Mouse (Mus musculus) liver, embryonic 13.5 days (tissue): ENCODE data around the gene Ccdc91. TPM values are rescaled to one million over a fixed set of nuclear protein-coding genes. Genes with fewer than 3 reads are reported as not detected.

Source experiments
- ATAC-seq: fragments of 200-750 bp; cut with Nextera tagmentation; 2 replicates; pipeline ENCODE4 v1.8.0; 2017; ENCODE audit warnings: low read depth, mild to moderate bottlenecking, moderate number of reproducible peaks, moderate library complexity
- DNase-seq: peaks from one replicate; pipeline ENCODE4 v3.0.0; 2022
- H3K27ac ChIP-seq: fragments of 300-500 bp; sonication (generic); 2 replicates; pipeline ENCODE4 v1.5.1; 2015; ENCODE audit warnings: moderate library complexity, mild to moderate bottlenecking, inconsistent platforms
- H3K27me3 ChIP-seq: fragments of 300-500 bp; sonication (generic); 2 replicates; pipeline ENCODE4 v1.6.1; 2015; ENCODE audit warnings: mild to moderate bottlenecking, inconsistent platforms
- H3K36me3 ChIP-seq: fragments of 300-500 bp; sonication (generic); 2 replicates; pipeline ENCODE4 v1.6.1; 2015; ENCODE audit warnings: mild to moderate bottlenecking, inconsistent platforms
- H3K4me1 ChIP-seq: fragments of 300-500 bp; sonication (generic); replicated peaks from 2 replicates; pipeline ENCODE4 v1.6.1; 2015; ENCODE audit warnings: inconsistent platforms
- H3K4me2 ChIP-seq: fragments of 300-500 bp; sonication (generic); 2 replicates; pipeline ENCODE4 v1.6.1; 2015; ENCODE audit warnings: inconsistent platforms, mild to moderate bottlenecking, moderate library complexity
- H3K4me3 ChIP-seq: fragments of 300-500 bp; sonication (generic); replicated peaks from 2 replicates; pipeline ENCODE4 v1.5.1; 2015; ENCODE audit warnings: mild to moderate bottlenecking, inconsistent platforms
- H3K9ac ChIP-seq: fragments of 300-500 bp; sonication (generic); 2 replicates; pipeline ENCODE4 v1.6.1; 2015; ENCODE audit warnings: mild to moderate bottlenecking, inconsistent platforms
- H3K9me3 ChIP-seq: fragments of 300-500 bp; sonication (generic); replicated peaks from 2 replicates; pipeline ENCODE4 v1.6.1; 2016; ENCODE audit warnings: inconsistent platforms
- WGBS: fragments of 180-500 bp; shearing (Covaris S2); methylation state at CpG from one replicate; pipeline ENCODE4 v1.1.7; 2015; ENCODE audit not compliant: insufficient replicate concordance; 5-methylcytosine and 5-hydroxymethylcytosine counted together
- polyA plus RNA-seq: library from polyadenylated mRNA; unstranded; fragments of >200 nt; fragmentation: Nextera tagmentation; extraction: Ambion mirVana; gene quantifications from 2 replicates; pipeline ENCODE4 v1.2.1, GENCODE M21; 2015

Gene Ccdc91
- polyA plus RNA-seq, 1 experiment from 2014 or later: 6.5 TPM

DNA sequence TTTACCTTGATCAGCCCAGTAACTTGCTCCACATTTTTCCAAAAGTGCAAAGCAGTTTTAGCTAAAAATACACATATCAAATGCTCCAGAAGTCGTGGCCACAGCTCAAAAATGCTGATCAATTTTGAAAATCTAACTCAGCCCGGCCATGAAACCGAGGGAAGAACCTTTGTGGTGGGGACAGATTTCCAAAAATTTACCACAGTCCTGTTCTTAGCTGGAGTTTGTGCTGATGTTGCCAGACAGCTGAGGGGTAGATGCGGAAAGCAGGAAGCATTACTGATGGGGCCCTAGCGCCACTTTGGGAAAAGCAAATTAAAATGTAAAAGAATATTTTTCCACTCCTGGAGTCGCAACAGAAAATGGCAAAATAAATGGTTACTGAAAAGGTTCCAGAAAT lies 31.6 kb downstream of the Ccdc91 start:
- H3K36me3 ChIP-seq: no peaks in the 10 kb centered on the region
- H3K4me3 ChIP-seq: no peak overlapping the region
- H3K9ac ChIP-seq: no peak overlapping the region
- H3K4me1 ChIP-seq: no peaks in the 10 kb centered on the region
- ATAC-seq: no peak
- H3K27me3 ChIP-seq: no peaks in the 10 kb centered on the region
- no peaks in the 10 kb centered on the region for H3K9me3 ChIP-seq
- DNase-seq: no peak
- 73% methylated on average over 6 of the region's 6 CpGs for WGBS
- H3K27ac ChIP-seq: no peak overlapping the region
- H3K4me2 ChIP-seq: no peak overlapping the region

GRCm38 (mm10) chr6:147510516-147510915 lies 34.9 kb downstream of the Ccdc91 start:
- ATAC-seq: no peak
- 64% methylated on average over 2 of the region's 2 CpGs for WGBS

GRCm38 (mm10) chr6:147517909-147518308 lies 42.3 kb downstream of the Ccdc91 start:
- Histone ChIP-seq H3K27ac (no peak overlapping the region), H3K9me3 (no peaks in the 10 kb centered on the region), H3K36me3 (no peaks in the 10 kb centered on the region), H3K9ac (no peak overlapping the region), H3K4me3 (no peak overlapping the region), H3K27me3 (no peaks in the 10 kb centered on the region), H3K4me2 (no peak overlapping the region), H3K4me1 (no peaks in the 10 kb centered on the region)
- ATAC-seq: no peak
- 71% methylated on average over 8 of the region's 8 CpGs for WGBS
- DNase-seq: no peak

More at GRCm38 (mm10) chr6:147510516-147510915, 34.9 kb downstream of the Ccdc91 start:
- no peaks in the 10 kb centered on the region for H3K4me1 ChIP-seq
- no peaks in the 10 kb centered on the region for H3K36me3 ChIP-seq
- no peaks in the 10 kb centered on the region for H3K27me3 ChIP-seq
- H3K4me3 ChIP-seq: no peak overlapping the region
- no peak for DNase-seq
- H3K9me3 ChIP-seq: no peaks in the 10 kb centered on the region
- H3K9ac ChIP-seq: no peak overlapping the region
- no peak overlapping the region for H3K4me2 ChIP-seq
- no peak overlapping the region for H3K27ac ChIP-seq

- no peaks in the 10 kb centered on the region for H3K36me3 ChIP-seq
- no peaks in the 10 kb centered on the region for H3K27me3 ChIP-seq
- H3K9ac ChIP-seq: no peak overlapping the region
- no peaks in the 10 kb centered on the region for H3K4me1 ChIP-seq
- H3K4me2 ChIP-seq: no peak overlapping the region
- DNase-seq (no peak), ATAC-seq (no peak)
- no peak overlapping the region for H3K4me3 ChIP-seq
- no peak overlapping the region for H3K27ac ChIP-seq
- H3K9me3 ChIP-seq: no peaks in the 10 kb centered on the region
Measured at GRCm38 (mm10) chr6:147525236-147525635, 49.6 kb downstream of the Ccdc91 start.

GRCm38 (mm10) chr6:147534971-147535370 lies 59.3 kb downstream of the Ccdc91 start:
- ATAC-seq (no peak), DNase-seq (no peak)
- no peaks in the 10 kb centered on the region for H3K36me3 ChIP-seq
- WGBS: 81% methylated on average over 5 of the region's 5 CpGs
- H3K9me3 ChIP-seq: no peaks in the 10 kb centered on the region
- no peaks in the 10 kb centered on the region for H3K27me3 ChIP-seq
- no peak overlapping the region for H3K9ac ChIP-seq
- H3K4me3 ChIP-seq: no peak overlapping the region
- H3K4me1 ChIP-seq: no peaks in the 10 kb centered on the region
- H3K4me2 ChIP-seq: no peak overlapping the region
- no peak overlapping the region for H3K27ac ChIP-seq

GRCm38 (mm10) chr6:147538236-147538635 lies 62.6 kb downstream of the Ccdc91 start:
- no peak for DNase-seq
- Histone ChIP-seq H3K9ac (no peak overlapping the region), H3K9me3 (no peaks in the 10 kb centered on the region), H3K27ac (no peak overlapping the region), H3K27me3 (no peaks in the 10 kb centered on the region), H3K36me3 (no peaks in the 10 kb centered on the region), H3K4me2 (no peak overlapping the region), H3K4me3 (no peak overlapping the region), H3K4me1 (no peaks in the 10 kb centered on the region)
- no peak for ATAC-seq
- WGBS: 64% methylated on average over 5 of the region's 5 CpGs

DNA sequence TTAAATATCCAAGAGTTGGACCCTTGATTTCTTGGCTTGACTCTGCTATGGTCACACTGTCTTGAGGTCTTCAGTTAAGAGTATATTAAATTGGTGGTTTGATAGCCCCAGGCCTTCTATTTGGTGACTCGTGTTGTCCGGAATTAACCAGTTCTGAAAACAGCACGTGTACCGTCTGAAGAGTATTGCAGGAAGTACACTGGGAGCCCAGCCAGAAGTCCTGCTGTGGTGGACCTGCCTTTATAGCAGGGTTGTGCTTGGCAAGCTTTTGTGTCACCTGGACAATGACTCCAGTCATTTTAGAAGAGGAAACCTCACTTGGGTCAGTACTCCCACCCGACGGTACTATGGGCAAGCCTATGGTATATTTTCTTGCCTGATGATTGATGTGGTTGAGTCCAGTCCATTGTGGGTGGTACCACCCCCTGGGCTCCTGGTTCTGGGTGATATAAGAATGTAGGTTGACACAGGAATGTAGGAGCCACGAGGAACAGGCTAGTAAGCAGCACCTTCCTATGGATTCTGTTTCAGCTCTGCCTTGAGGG lies 63.5 kb downstream of the Ccdc91 start:
- no peak overlapping the region for H3K4me2 ChIP-seq
- no peak for ATAC-seq
- H3K9ac ChIP-seq: no peak overlapping the region
- DNase-seq: no peak
- no peaks in the 10 kb centered on the region for H3K36me3 ChIP-seq
- H3K27me3 ChIP-seq: no peaks in the 10 kb centered on the region
- 67% methylated on average over 7 of the region's 7 CpGs for WGBS
- H3K4me1 ChIP-seq: no peaks in the 10 kb centered on the region
- no peak overlapping the region for H3K4me3 ChIP-seq
- H3K9me3 ChIP-seq: no peaks in the 10 kb centered on the region
- H3K27ac ChIP-seq: no peak overlapping the region

GRCm38 (mm10) chr6:147540942-147541341 lies 65.3 kb downstream of the Ccdc91 start:
- H3K27me3 ChIP-seq: no peaks in the 10 kb centered on the region
- H3K4me3 ChIP-seq: no peak overlapping the region
- 70% methylated on average over 6 of the region's 6 CpGs for WGBS
- ATAC-seq (no peak), DNase-seq (no peak)
- H3K9ac ChIP-seq: no peak overlapping the region
- no peak overlapping the region for H3K4me2 ChIP-seq
- H3K27ac ChIP-seq: no peak overlapping the region
- H3K4me1 ChIP-seq: no peaks in the 10 kb centered on the region
- no peaks in the 10 kb centered on the region for H3K36me3 ChIP-seq
- peaks cover 3% of the 10 kb centered on the region; the same call in 1 of the 2 replicates for H3K9me3 ChIP-seq

- no peaks in the 10 kb centered on the region for H3K9me3 ChIP-seq
- no peak for ATAC-seq
- 56% methylated on average over 6 of the region's 6 CpGs for WGBS
Measured at GRCm38 (mm10) chr6:147555591-147555990, 80.0 kb downstream of the Ccdc91 start.

DNA sequence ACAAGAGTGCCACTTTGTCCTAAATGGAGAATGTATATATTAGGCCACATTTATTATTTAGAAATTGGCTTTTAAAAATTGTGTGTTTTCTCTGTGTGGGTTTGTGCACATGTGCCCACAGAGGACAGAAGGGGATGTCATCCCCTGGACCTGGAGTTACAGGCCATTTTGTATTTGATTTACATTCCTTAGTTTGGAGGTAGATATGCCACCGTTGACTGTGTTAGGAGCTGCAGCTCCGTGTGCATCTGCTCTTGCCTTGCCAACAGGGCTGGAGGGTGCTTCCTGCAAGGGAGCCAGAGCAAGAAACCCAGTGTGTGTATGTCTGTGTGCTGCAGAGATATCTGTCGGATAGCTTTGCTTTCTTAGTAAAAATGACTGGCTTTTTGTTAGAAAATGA lies 83.7 kb downstream of the Ccdc91 start:
- H3K9ac ChIP-seq: no peak overlapping the region
- no peak overlapping the region for H3K27ac ChIP-seq
- ATAC-seq (no peak), DNase-seq (no peak)
- no peak overlapping the region for H3K4me3 ChIP-seq
- H3K4me2 ChIP-seq: no peak overlapping the region
- H3K36me3 ChIP-seq: no peaks in the 10 kb centered on the region
- H3K27me3 ChIP-seq: no peaks in the 10 kb centered on the region
- H3K9me3 ChIP-seq: no peaks in the 10 kb centered on the region
- H3K4me1 ChIP-seq: no peaks in the 10 kb centered on the region
- WGBS: 56% methylated on average over 3 of the region's 3 CpGs

More at GRCm38 (mm10) chr6:147555591-147555990, 80.0 kb downstream of the Ccdc91 start:
- no peak overlapping the region for H3K9ac ChIP-seq
- no peak overlapping the region for H3K4me3 ChIP-seq
- H3K36me3 ChIP-seq: no peaks in the 10 kb centered on the region
- H3K4me2 ChIP-seq: no peak overlapping the region
- no peak for DNase-seq
- no peak overlapping the region for H3K27ac ChIP-seq
- no peaks in the 10 kb centered on the region for H3K4me1 ChIP-seq
- no peaks in the 10 kb centered on the region for H3K27me3 ChIP-seq

GRCm38 (mm10) chr6:147560436-147560835 lies 84.8 kb downstream of the Ccdc91 start:
- no peak for ATAC-seq
- Histone ChIP-seq H3K4me3 (no peak overlapping the region), H3K4me1 (no peaks in the 10 kb centered on the region), H3K27ac (no peak overlapping the region), H3K9ac (no peak overlapping the region), H3K27me3 (no peaks in the 10 kb centered on the region), H3K4me2 (no peak overlapping the region), H3K36me3 (no peaks in the 10 kb centered on the region), H3K9me3 (no peaks in the 10 kb centered on the region)
- no peak for DNase-seq

DNA sequence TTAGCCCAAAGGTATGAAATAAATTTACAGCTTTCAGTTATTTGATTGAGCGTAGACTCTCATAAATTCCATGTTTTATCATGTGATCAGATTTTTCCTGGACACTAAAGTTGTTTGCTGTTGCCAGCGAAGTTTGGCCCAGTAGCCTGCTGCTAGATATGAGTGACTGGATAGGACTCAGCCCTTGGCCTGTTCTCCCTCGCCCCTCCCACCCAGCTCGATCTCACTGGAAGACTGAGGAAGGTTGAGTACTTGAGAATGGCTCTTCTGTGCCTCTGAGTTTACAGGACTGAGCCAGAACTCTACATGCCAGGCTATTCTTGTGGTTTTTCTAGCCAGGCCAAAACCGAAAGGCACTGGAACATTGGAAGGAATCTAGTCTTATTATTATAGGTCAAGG lies 93.6 kb downstream of the Ccdc91 start:
- Histone ChIP-seq H3K27ac (no peak overlapping the region), H3K36me3 (no peaks in the 10 kb centered on the region), H3K9ac (no peak overlapping the region), H3K4me1 (no peaks in the 10 kb centered on the region), H3K4me3 (no peak overlapping the region), H3K9me3 (no peaks in the 10 kb centered on the region), H3K27me3 (no peaks in the 10 kb centered on the region), H3K4me2 (no peak overlapping the region)
- no peak for DNase-seq
- ATAC-seq: no peak
- WGBS: 63% methylated on average over 5 of the region's 5 CpGs
